Mouse (Mus musculus) gastrocnemius, postnatal 14 days (tissue): ENCODE measurements around the gene Rpa1. TPM values are rescaled to one million over a fixed set of nuclear protein-coding genes. Genes with fewer than 3 reads are reported as not detected.
A peak's percentile ranks its signal among the peaks of the same experiment; 100 is the strongest.
"Not testable (repeated sequence)": the region's sequence is repeated elsewhere in the genome, so short reads cannot be mapped to it uniquely, and the experiment has no call there.

Source experiments
- DNase-seq: peaks from one replicate; pipeline ENCODE4 v3.0.0; 2021; ENCODE audit warnings: mixed read lengths
- intact Hi-C: fragments of 180-260 bp; cut with DNase I; formaldehyde crosslinking; loops from one replicate; pipeline ENCODE4 v1.15.1; 2025; ENCODE audit warnings: low total_unique reads
- total RNA-seq, 2 experiments: library from RNA; stranded (reverse); gene quantifications; 2 replicates each; pipeline ENCODE4 v1.2.3; 2021

Gene Rpa1
- total RNA-seq, 2 experiments from 2014 or later, result 63.3 to 64.6 TPM

GRCm38 (mm10) chr11:75291389-75292215, 56.5 kb downstream of the Rpa1 start:
- intact Hi-C loops, result loop anchor here (5.0 kb wide), 1 partner anchor 99 kb away; the partner anchor contains the start of genes Dph1 and Rtn4rl1
- DNase-seq, result peak; percentile 34

GRCm38 (mm10) chr11:75290566-75291271, 57.4 kb downstream of the Rpa1 start:
- intact Hi-C loops, result loop anchor here (5.0 kb wide), 1 partner anchor 98 kb away; the partner anchor contains the start of genes Dph1 and Rtn4rl1
- peak; percentile 77 for DNase-seq

- no peak for DNase-seq
- intact Hi-C loops, result no loop called here
These were observed 59.0 kb downstream of the Rpa1 start for GRCm38 (mm10) chr11:75289120-75289519.

- intact Hi-C loops, result no loop called here
These were observed 59.6 kb downstream of the Rpa1 start for GRCm38 (mm10) chr11:75288517-75288916.

GRCm38 (mm10) chr11:75287940-75288339, 60.2 kb downstream of the Rpa1 start:
- intact Hi-C loops, result no loop called here
- DNase-seq, result no peak

More at GRCm38 (mm10) chr11:75288517-75288916, 59.6 kb downstream of the Rpa1 start:
- DNase-seq, result no peak

GRCm38 (mm10) chr11:75286868-75287267, 61.3 kb downstream of the Rpa1 start:
- intact Hi-C loops, result no loop called here
- DNase-seq, result no peak

GRCm38 (mm10) chr11:75285893-75286467, 62.1 kb downstream of the Rpa1 start:
- DNase-seq, result no peak
- intact Hi-C loops, result no loop called here

- DNase-seq, intact Hi-C loops: not testable (repeated sequence)
These were observed 64.3 kb downstream of the Rpa1 start for GRCm38 (mm10) chr11:75283784-75284183.

GRCm38 (mm10) chr11:75282496-75283120, 65.5 kb downstream of the Rpa1 start:
- intact Hi-C loops, result no loop called here
- no peak for DNase-seq

- no peak for DNase-seq
- intact Hi-C loops, result no loop called here
These were observed 66.5 kb downstream of the Rpa1 start for GRCm38 (mm10) chr11:75281380-75282256.

- intact Hi-C loops, result no loop called here
- DNase-seq, result no peak
These were observed 67.6 kb downstream of the Rpa1 start for GRCm38 (mm10) chr11:75280435-75281001.

- no peak for DNase-seq
- intact Hi-C loops, result no loop called here
These were observed 68.1 kb downstream of the Rpa1 start for GRCm38 (mm10) chr11:75280066-75280410.

GRCm38 (mm10) chr11:75279342-75280065, 68.6 kb downstream of the Rpa1 start:
- no peak for DNase-seq
- intact Hi-C loops, result no loop called here

GRCm38 (mm10) chr11:75279013-75279341, 69.1 kb downstream of the Rpa1 start:
- intact Hi-C loops, result no loop called here
- no peak for DNase-seq

- DNase-seq, result no peak
- intact Hi-C loops, result no loop called here
These were observed 70.0 kb downstream of the Rpa1 start for GRCm38 (mm10) chr11:75278115-75278514.

GRCm38 (mm10) chr11:75275035-75275434, 73.1 kb downstream of the Rpa1 start:
- intact Hi-C loops, result no loop called here
- DNase-seq, result no peak

- no peak for DNase-seq
- intact Hi-C loops, result no loop called here
These were observed 74.7 kb downstream of the Rpa1 start for GRCm38 (mm10) chr11:75273466-75273865.

- intact Hi-C loops, result no loop called here
- DNase-seq, result peak; percentile 59
These were observed 77.1 kb downstream of the Rpa1 start for GRCm38 (mm10) chr11:75270985-75271434.
